Mouse (Mus musculus) kidney, postnatal 36 days (tissue): ENCODE results near the gene Slc1a2.

Source experiments
- DNase-seq, 2 experiments: peaks; one replicate each; pipeline ENCODE4 v3.0.0; 2021 to 2022; ENCODE audit warnings: mixed read lengths in 2 of 2

Slc1a2 gene

GRCm38 (mm10) chr2:102663865-102664264, 5.4 kb downstream of the Slc1a2 start:
- no peak for DNase-seq

- no peak for DNase-seq
Observed at GRCm38 (mm10) chr2:102667981-102668380, 9.5 kb downstream of the Slc1a2 start.

GRCm38 (mm10) chr2:102669580-102669979, 11.1 kb downstream of the Slc1a2 start:
- DNase-seq, result no peak

- no peak for DNase-seq
Observed at GRCm38 (mm10) chr2:102674582-102674981, 16.1 kb downstream of the Slc1a2 start.

GRCm38 (mm10) chr2:102675275-102675674, 16.8 kb downstream of the Slc1a2 start:
- peak; percentile 41 to 85 for DNase-seq

- DNase-seq, result no peak
Observed at GRCm38 (mm10) chr2:102676716-102677312, 18.4 kb downstream of the Slc1a2 start.

- no peak for DNase-seq
Observed at GRCm38 (mm10) chr2:102677400-102677799, 18.9 kb downstream of the Slc1a2 start.

GRCm38 (mm10) chr2:102681351-102681750, 22.9 kb downstream of the Slc1a2 start:
- DNase-seq, result no peak

GRCm38 (mm10) chr2:102682168-102682567, 23.7 kb downstream of the Slc1a2 start:
- DNase-seq, result peak in 1 of 2 experiments; percentile 71

GRCm38 (mm10) chr2:102685371-102686107, 27.1 kb downstream of the Slc1a2 start:
- DNase-seq, result peak; percentile 14 to 23

GRCm38 (mm10) chr2:102686108-102686450, 27.6 kb downstream of the Slc1a2 start:
- DNase-seq, result no peak

GRCm38 (mm10) chr2:102693556-102693955, 35.1 kb downstream of the Slc1a2 start:
- no peak for DNase-seq

GRCm38 (mm10) chr2:102694750-102695149, 36.3 kb downstream of the Slc1a2 start:
- no peak for DNase-seq

GRCm38 (mm10) chr2:102695541-102695940, 37.1 kb downstream of the Slc1a2 start:
- DNase-seq, result no peak

GRCm38 (mm10) chr2:102697732-102698131, 39.3 kb downstream of the Slc1a2 start:
- DNase-seq, result no peak

- DNase-seq, result no peak
Observed at GRCm38 (mm10) chr2:102699921-102700320, 41.5 kb downstream of the Slc1a2 start.

GRCm38 (mm10) chr2:102700695-102701094, 42.2 kb downstream of the Slc1a2 start:
- no peak for DNase-seq

- no peak for DNase-seq
Observed at GRCm38 (mm10) chr2:102701382-102701781, 42.9 kb downstream of the Slc1a2 start.

- no peak for DNase-seq
Observed at GRCm38 (mm10) chr2:102703556-102703955, 45.1 kb downstream of the Slc1a2 start.

GRCm38 (mm10) chr2:102704781-102705180, 46.3 kb downstream of the Slc1a2 start:
- no peak for DNase-seq

- DNase-seq, result no peak
Observed at GRCm38 (mm10) chr2:102711511-102711910, 53.1 kb downstream of the Slc1a2 start.

GRCm38 (mm10) chr2:102712049-102712448, 53.6 kb downstream of the Slc1a2 start:
- DNase-seq, result no peak

- no peak for DNase-seq
Observed at GRCm38 (mm10) chr2:102712678-102713628, 54.5 kb downstream of the Slc1a2 start.
